Mouse (Mus musculus) 416B (cell line): ENCODE results near the gene Naa25.
A peak's percentile ranks its signal among the peaks of the same experiment; 100 is the strongest.

ENCODE experiments used
- DNase-seq: peaks from one replicate; pipeline ENCODE4 v3.0.0; 2011; ENCODE audit warnings: low read depth

The Naa25 gene

GRCm38 (mm10) chr5:121452906-121453305 is 55.2 kb downstream of the Naa25 start:
- DNase-seq = no peak

- DNase-seq = no peak
These were observed 56.2 kb downstream of the Naa25 start for GRCm38 (mm10) chr5:121453743-121454502.

- no peak for DNase-seq
These were observed 56.7 kb downstream of the Naa25 start for GRCm38 (mm10) chr5:121454503-121454782.

- DNase-seq = no peak
These were observed 58.0 kb downstream of the Naa25 start for GRCm38 (mm10) chr5:121455510-121456265.

- DNase-seq = no peak
These were observed 63.8 kb downstream of the Naa25 start for GRCm38 (mm10) chr5:121461339-121462170.

GRCm38 (mm10) chr5:121462171-121462502 is 64.4 kb downstream of the Naa25 start:
- no peak for DNase-seq

GRCm38 (mm10) chr5:121462967-121463366 is 65.2 kb downstream of the Naa25 start:
- DNase-seq = no peak

GRCm38 (mm10) chr5:121463601-121464250 is 66.0 kb downstream of the Naa25 start:
- DNase-seq = no peak

- no peak for DNase-seq
These were observed 71.8 kb downstream of the Naa25 start for GRCm38 (mm10) chr5:121469566-121469965.

- no peak for DNase-seq
These were observed 74.7 kb downstream of the Naa25 start for GRCm38 (mm10) chr5:121472411-121472810.

GRCm38 (mm10) chr5:121474610-121475009 is 76.9 kb downstream of the Naa25 start:
- DNase-seq = no peak

GRCm38 (mm10) chr5:121476040-121476439 is 78.3 kb downstream of the Naa25 start:
- DNase-seq = no peak

- peak; percentile 80 for DNase-seq
These were observed 79.9 kb downstream of the Naa25 start for GRCm38 (mm10) chr5:121477680-121478079.

GRCm38 (mm10) chr5:121484801-121485200 is 87.1 kb downstream of the Naa25 start:
- no peak for DNase-seq

- no peak for DNase-seq
These were observed 95.6 kb downstream of the Naa25 start for GRCm38 (mm10) chr5:121493305-121493704.
